Mouse (Mus musculus): ENCODE measurements around the gene Gprin1.

GRCm38 (mm10) chr13:54690151-54690740 lies 59.4 kb downstream of the Gprin1 start:
- TF ChIP-seq CTCF (IDR thresholded peaks at IDR 0.05; ENCODE audit: low read depth, low read length) = no peak
- TF ChIP-seq POLR2A (IDR thresholded peaks at IDR 0.05; ENCODE audit: borderline replicate concordance, low read depth, low read length) = no peak

Data from bone marrow macrophage, adult 2 months (primary cell).